Mouse (Mus musculus): ENCODE results near the gene Gm6309.
"Not testable (repeated sequence)": the region's sequence is repeated elsewhere in the genome, so short reads cannot be mapped to it uniquely, and the experiment has no call there.

Gm6309 gene

GRCm38 (mm10) chr5:146170621-146171020 lies at the start of gene Gm6309:
Gene Gm6309 (minus strand): TSS chr5:146170721.
- DNase-seq (ENCODE audit: low spot score), result not testable (repeated sequence)

DNA sequence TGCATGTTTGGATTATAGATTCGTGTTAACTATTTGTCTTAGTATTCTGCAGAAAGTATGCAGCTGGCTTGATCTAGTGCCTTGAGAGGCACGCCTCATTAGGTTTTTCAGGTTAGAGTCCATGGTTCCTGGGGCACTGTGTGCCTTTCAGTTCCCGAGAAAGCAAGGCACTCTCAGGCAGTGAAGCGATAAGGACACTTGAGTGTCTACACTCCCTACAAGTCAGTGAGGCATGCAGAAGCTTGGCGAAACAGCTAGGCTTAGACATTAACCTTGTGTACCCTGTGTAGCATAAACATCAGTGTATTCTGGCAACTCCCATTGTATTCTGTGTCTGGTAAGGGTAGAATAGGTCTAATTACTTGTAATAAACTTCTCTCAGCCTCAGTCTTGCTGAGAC lies 35.0 kb upstream of the Gm6309 start:
- DNase-seq (ENCODE audit: low spot score), result no peak

DNA sequence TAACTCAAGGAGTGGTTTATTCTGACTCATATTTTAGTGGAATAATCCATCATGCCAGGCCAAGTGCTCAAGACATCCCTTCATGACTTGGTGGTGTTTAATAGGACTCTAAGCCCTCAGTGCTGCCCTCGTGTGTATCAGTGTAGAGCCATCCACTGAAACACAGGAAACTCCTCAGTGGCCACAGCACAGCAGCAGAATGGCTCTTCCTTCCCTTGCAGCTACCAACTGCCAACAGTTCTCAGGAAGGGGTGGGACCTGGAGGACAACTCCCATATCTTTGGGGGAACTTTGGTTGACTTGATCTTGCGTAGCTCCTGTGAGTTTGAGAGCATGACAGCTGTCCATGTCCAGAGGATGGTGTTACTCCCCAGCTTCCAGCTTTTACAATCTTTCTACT lies 33.4 kb upstream of the Gm6309 start:
- DNase-seq (ENCODE audit: low spot score), result no peak

DNA sequence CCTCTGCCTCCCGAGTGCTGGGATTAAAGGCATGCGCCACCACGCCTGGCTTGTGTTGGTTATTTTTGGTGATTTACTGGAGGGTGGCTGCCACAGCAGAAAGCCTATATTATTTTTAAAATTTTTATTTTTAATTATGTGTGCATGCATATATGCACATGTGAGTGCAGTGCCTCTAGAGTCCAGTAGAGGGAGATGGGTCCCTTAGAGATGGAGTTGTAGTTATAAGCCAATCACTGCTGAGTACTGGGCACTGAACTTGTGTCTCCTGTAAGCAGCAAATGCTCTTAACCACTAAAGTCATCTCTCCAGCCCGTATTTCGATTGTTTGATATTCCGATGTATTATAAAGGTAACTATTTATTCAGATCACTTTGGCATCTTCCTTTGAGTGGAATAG lies 30.1 kb upstream of the Gm6309 start:
- DNase-seq (ENCODE audit: low spot score), result no peak

DNA sequence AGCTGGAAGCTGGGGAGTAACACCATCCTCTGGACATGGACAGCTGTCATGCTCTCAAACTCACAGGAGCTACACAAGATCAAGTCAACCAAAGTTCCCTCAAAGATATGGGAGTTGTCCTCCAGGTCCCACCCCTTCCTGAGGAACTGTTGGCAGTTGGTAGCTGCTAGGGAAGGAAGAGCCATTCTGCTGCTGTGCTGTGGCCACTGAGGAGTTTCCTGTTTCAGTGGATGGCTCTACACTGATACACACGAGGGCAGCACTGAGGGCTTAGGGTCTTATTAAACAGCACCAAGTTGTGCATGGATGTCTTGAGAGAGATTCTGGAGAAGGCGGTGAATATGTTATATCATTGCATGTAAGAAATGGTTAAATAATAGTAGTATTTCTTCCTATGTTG lies 29.0 kb upstream of the Gm6309 start:
- no peak for DNase-seq (ENCODE audit: low spot score)

- no peak for DNase-seq (ENCODE audit: low spot score)
Observed at GRCm38 (mm10) chr5:146199073-146199472, 28.6 kb upstream of the Gm6309 start.

DNA sequence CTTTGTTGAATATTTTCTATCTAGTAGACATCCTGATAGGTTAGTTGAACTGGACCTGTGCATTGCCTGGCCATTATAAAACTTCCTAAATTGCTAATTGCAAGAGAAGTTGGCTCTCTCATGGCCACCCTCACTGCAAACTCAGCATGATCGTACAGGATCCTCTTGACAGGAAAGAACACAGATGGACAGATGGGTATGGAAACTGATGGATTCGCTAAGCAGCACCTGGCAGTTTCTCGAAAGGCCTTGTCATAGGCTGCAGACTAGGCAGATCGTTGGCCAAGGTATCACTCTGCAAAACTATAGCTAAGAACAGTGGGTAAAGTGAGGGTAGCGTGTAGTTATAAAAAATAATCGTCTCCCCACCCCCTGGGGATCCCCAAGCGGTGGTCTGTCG lies 22.8 kb upstream of the Gm6309 start:
- no peak for DNase-seq (ENCODE audit: low spot score)

DNA sequence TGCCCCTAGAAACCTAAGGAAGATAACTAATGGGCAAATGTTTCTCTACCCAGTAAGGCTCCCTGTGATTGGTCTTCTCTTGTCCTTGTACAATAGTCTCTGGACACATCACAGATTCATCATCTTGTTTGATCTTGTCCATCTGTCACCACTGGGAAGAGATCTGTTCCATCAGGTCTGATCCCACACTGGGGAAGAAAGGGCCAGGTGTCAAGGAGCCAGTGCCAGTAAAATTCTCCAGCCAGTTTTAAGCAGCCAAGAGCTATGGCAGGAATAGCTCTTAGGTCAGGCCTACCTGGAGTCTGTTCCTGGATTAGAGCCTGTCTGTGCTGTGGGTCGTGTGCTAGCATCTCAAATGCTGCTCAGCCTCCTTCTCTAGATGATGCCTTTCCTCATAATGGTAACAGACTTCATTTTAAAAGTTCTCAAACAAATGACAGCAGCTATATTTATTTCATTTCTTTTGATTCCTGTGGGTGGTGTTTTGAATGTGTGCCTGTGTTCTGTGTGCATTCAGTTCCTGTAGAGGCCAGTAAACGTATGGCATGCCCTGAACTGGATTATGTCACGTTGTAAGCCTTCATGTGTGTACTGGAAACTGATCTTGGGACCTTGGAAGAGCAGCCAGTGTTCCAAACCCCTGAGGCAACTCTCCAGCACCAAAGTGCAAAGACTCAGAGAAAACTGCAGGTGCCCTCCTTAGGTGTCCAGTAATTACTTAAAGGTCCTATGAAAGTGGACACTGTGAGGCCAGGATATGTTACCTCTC lies 20.2 kb upstream of the Gm6309 start:
- DNase-seq (ENCODE audit: low spot score), result no peak

- DNase-seq (ENCODE audit: low spot score), result no peak
Observed at GRCm38 (mm10) chr5:146190093-146190492, 19.6 kb upstream of the Gm6309 start.

GRCm38 (mm10) chr5:146188712-146189111 lies 18.2 kb upstream of the Gm6309 start:
- DNase-seq (ENCODE audit: low spot score), result no peak

GRCm38 (mm10) chr5:146188144-146188543 lies 17.6 kb upstream of the Gm6309 start:
- no peak for DNase-seq (ENCODE audit: low spot score)

DNA sequence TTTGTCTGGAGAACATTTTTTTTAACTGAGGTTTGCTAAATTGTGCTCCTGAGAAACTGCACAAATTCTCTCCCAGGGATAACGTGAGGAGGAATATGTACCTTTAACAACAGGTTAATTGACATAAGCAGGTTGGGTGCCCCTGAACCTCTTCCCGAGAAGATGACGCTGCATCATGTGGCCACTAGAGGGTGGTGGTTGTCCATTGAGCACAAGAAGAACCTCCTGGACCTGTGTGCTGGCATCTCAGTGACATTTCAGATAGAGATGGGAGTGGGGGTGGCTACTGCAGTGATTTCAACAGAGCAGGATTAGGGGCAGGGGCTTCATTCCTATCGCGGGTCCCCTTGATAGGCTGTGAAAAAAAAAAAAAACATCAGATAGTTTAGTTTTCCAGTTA lies 16.9 kb upstream of the Gm6309 start:
- DNase-seq (ENCODE audit: low spot score), result peak; percentile 48

DNA sequence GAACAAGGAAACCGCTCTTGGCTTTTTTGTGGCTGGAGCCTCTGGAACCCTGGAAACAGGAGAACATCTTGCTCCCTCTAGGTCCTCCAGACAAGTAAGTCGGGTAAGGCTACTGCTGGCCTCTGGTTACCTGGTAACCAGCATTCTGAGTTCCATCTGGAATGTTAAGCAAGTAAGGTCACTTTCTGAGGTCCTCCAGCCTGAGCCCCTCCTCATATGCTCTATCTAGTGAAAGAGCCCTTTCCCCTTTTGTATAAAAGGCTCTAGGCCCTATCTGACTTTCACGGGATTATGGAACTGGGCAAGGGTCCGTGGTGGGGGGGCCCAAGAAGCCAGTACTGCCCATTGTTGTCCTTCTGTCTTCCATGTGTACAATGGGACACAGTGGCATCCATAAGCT lies 14.7 kb upstream of the Gm6309 start, which contains the start of gene 1700001J03Rik:
TSS of gene 1700001J03Rik (minus strand) at position 101 of the 400 bp plus-strand sequence.
- DNase-seq (ENCODE audit: low spot score), result not testable (repeated sequence)

DNA sequence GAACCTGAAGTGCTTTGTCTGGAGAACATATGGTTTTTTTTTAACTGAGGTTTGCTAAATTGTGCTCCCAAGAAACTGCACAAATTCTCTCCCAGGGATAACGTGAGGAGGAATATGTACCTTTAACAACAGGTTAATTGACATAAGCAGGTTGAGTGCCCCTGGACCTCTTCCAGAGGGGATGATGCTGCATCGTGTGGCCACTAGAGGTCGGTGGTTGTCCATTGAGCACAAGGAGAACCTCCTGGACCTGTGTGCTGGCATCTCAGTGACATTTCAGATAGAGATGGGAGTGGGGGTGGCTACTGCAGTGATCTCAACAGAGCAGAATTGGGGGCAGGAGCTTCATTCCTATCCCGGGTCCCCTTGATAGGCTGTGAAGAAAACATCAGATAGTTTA lies 2.2 kb upstream of the Gm6309 start:
- peak; percentile 8 for DNase-seq (ENCODE audit: low spot score)

GRCm38 (mm10) chr5:146160439-146160838 lies 10.1 kb downstream of the Gm6309 start, which contains the start of gene Gm5565:
Gene Gm5565 (minus strand): TSS chr5:146160539.
- DNase-seq (ENCODE audit: low spot score), result not testable (repeated sequence)

DNA sequence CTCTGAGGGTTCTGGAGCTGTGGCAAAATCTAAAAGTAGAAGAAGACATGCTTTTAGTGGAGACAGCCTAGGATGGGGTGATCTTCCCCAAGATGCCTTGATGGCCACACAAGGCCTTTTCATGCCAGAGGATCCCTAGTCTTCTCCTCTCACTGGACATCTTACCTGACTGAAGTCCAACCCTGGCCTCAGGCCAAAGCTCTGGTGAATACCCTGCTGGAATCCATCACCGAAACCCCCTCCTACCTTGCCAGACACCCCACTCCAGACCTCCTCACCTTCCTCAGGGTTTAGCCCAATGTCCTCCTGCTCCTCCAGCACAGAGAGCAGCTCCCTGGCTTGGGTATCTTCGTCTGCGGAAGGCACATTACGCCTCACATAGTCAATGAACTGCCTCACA lies 12.2 kb downstream of the Gm6309 start:
- not testable (repeated sequence) for DNase-seq (ENCODE audit: low spot score)

GRCm38 (mm10) chr5:146150454-146150853 lies 20.1 kb downstream of the Gm6309 start:
- no peak for DNase-seq (ENCODE audit: low spot score)

- no peak for DNase-seq (ENCODE audit: low spot score)
Observed at GRCm38 (mm10) chr5:146147903-146148302, 22.6 kb downstream of the Gm6309 start.
